Mouse (Mus musculus) kidney, embryonic 14.5 days (tissue): ENCODE measurements around the gene Lim2. TPM values are rescaled to one million over a fixed set of nuclear protein-coding genes. Genes with fewer than 3 reads are reported as not detected.
A peak's percentile ranks its signal among the peaks of the same experiment; 100 is the strongest.
"Not testable (repeated sequence)": the region's sequence is repeated elsewhere in the genome, so short reads cannot be mapped to it uniquely, and the experiment has no call there.

Experiments used
- ATAC-seq: fragments of 200-750 bp; cut with Nextera tagmentation; 2 replicates; pipeline ENCODE4 v1.8.0; 2017; ENCODE audit warnings: moderate number of reproducible peaks, mild to moderate bottlenecking, moderate TSS enrichment, moderate library complexity; ENCODE audit not compliant: low FRiP score, low TSS enrichment
- H3K27ac ChIP-seq: fragments of 300-500 bp; sonication (generic); 2 replicates; pipeline ENCODE4 v1.5.1; 2014; ENCODE audit warnings: low read depth, mild to moderate bottlenecking, low read length, moderate library complexity, mixed read lengths
- H3K27me3 ChIP-seq: fragments of 300-500 bp; sonication (generic); 2 replicates; pipeline ENCODE4 v1.6.1; 2014; ENCODE audit warnings: mild to moderate bottlenecking, low read length; ENCODE audit not compliant: control insufficient read depth, insufficient read depth
- H3K36me3 ChIP-seq: fragments of 300-500 bp; sonication (generic); 2 replicates; pipeline ENCODE4 v1.6.1; 2014; ENCODE audit warnings: low read length, mixed read lengths; ENCODE audit not compliant: control insufficient read depth, insufficient read depth
- H3K4me1 ChIP-seq: fragments of 300-500 bp; sonication (generic); 2 replicates; pipeline ENCODE4 v1.6.1; 2014; ENCODE audit warnings: low read length, mixed read lengths; ENCODE audit not compliant: control insufficient read depth, insufficient read depth
- H3K4me2 ChIP-seq: fragments of 300-500 bp; sonication (generic); replicated peaks from 2 replicates; pipeline ENCODE4 v1.6.1; 2014; ENCODE audit warnings: low read depth, mild to moderate bottlenecking, low read length
- H3K4me3 ChIP-seq: fragments of 300-500 bp; sonication (generic); 2 replicates; pipeline ENCODE4 v1.5.1; 2014; ENCODE audit warnings: mild to moderate bottlenecking, low read length
- H3K9ac ChIP-seq: fragments of 300-500 bp; sonication (generic); 2 replicates; pipeline ENCODE4 v1.6.1; 2014; ENCODE audit warnings: low read depth, mild to moderate bottlenecking, low read length, moderate library complexity
- H3K9me3 ChIP-seq: fragments of 300-500 bp; sonication (generic); 2 replicates; pipeline ENCODE4 v1.6.1; 2016; ENCODE audit warnings: low read length; ENCODE audit not compliant: control insufficient read depth
- WGBS: fragments of 180-500 bp; shearing (Covaris S2); extraction: QIAGEN DNeasy Blood & Tissue Kit; methylation state at CpG from one replicate; pipeline ENCODE4 v1.1.7; 2014; 5-methylcytosine and 5-hydroxymethylcytosine counted together
- polyA plus RNA-seq: library from polyadenylated mRNA; unstranded; fragments of >200 nt; fragmentation: Nextera tagmentation; extraction: Ambion mirVana; gene quantifications from 2 replicates; pipeline ENCODE4 v1.2.1, GENCODE M21; 2014

The Lim2 gene
- polyA plus RNA-seq = not detected in 2 replicates

DNA sequence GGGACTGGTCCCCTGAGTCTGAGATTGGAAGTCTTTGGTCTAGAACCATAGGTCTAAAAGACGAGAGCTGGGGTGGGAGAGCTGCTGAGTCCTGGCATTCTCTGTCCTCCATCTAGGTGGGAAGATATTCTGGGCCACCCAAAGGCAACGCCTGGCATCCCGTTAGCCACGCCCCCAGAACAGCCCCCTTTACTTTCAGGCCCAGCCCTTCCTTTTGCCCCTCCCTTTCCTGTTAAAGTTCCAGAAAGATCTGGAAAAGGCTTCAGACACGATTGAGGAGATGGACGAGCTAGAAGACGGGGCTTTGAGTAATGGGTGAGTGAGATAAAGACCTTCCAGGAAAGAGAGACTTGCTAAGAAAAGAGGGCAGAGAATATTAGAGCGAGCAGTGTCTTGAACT lies at the start of gene Lim2:
Gene Lim2 (plus strand): TSS at position 265 of the 400 bp plus-strand sequence.
- ATAC-seq = no peak
- Histone ChIP-seq H3K4me2 (no peak within 1 kb of the TSS), H3K27me3 (no peaks in the 10 kb centered on the region), H3K36me3 (no peaks in the 10 kb centered on the region), H3K4me1 (no peaks in the 10 kb centered on the region), H3K27ac (no peak within 1 kb of the TSS), H3K9me3 (no peaks in the 10 kb centered on the region), H3K4me3 (no peak within 1 kb of the TSS), H3K9ac (no peak within 1 kb of the TSS)
- 88% methylated on average over 8 of the region's 8 CpGs for WGBS

DNA sequence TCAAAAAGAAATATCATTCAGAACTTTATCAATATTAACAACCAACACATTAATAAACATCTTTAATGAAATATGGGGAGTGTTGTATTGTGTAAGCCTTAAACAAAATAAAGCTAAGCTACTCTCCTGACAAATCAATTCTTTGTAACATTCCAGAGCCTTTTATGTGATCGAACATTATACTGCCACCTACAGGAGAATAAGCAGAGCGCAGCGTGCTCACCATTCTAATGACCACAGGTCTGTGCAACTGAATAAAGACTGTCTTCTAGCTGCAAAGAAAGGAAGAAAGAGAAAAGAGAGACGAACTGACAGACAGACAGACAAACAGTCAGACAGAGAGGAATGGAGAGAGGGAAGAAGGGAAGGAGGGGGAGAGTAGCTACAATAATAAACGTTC lies 49.2 kb upstream of the Lim2 start:
- ATAC-seq = peak; percentile 12; the same call in 1 of the 2 replicates
- Histone ChIP-seq H3K4me2 (no peak overlapping the region), H3K4me3 (no peak overlapping the region), H3K27ac (no peak overlapping the region), H3K4me1 (no peaks in the 10 kb centered on the region), H3K36me3 (no peaks in the 10 kb centered on the region), H3K9ac (no peak overlapping the region), H3K27me3 (no peaks in the 10 kb centered on the region), H3K9me3 (no peaks in the 10 kb centered on the region)
- 18% methylated on average over 5 of the region's 5 CpGs for WGBS

DNA sequence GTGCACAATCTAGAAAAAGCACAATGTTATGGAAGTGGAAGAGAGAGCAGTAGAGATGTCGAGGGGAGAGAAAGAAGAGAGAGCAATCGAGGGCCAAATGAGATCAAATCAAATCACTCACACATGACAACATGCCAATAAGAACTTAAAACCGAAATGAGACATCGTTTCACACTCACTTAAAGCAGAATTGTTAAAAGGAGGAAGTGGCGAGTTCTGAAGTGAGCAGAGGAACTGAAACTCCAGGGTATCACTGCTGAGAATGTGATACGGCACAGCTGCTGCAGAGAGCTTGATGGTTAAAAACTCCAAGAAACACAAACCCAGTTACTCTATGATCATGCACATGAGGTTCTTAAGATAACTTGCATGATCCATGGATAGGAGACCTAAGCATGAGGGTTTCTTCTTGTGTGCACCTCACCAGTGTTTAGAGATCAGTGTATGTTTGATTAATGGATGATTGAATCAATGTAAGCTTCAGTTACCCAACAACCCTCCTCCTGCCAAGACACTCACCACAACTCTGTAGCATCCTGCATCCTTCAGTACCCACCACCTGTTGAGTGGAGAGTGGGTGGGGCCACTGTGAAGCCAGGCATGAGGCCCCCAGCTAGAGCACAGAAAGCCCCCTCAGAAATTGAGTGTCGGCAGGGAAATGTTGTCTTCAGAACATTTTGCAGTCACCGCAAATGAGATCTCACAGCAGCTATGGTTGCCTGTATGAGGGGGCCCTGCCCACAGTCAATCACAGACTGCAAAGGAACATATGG lies 34.9 kb upstream of the Lim2 start:
- Histone ChIP-seq H3K36me3 (no peaks in the 10 kb centered on the region), H3K27ac (no peak overlapping the region), H3K4me1 (no peaks in the 10 kb centered on the region), H3K9ac (no peak overlapping the region), H3K4me3 (no peak overlapping the region), H3K27me3 (no peaks in the 10 kb centered on the region), H3K9me3 (no peaks in the 10 kb centered on the region), H3K4me2 (no peak overlapping the region)
- 77% methylated on average over 8 of the region's 8 CpGs for WGBS
- no peak for ATAC-seq

DNA sequence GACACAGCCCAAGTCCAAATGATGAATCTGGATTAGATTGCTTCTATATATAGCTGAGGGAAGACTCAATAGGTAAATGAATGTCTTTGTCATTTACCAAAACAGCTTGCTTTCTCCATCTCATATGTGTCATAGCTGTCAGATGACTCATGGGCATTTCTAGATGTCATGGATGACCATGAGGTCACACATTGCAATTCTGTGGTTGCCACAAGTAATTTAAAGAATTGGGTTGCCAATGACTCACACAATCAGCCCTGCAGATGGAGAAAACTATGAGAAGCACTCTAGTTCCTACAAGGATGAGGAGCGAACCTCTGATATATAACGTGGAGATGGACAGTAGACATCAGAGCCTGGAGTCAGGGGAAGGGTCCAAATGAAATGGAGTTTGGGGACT lies 28.0 kb upstream of the Lim2 start:
- no peak for ATAC-seq
- Histone ChIP-seq H3K9ac (no peak overlapping the region), H3K27me3 (no peaks in the 10 kb centered on the region), H3K9me3 (no peaks in the 10 kb centered on the region), H3K27ac (no peak overlapping the region), H3K4me1 (no peaks in the 10 kb centered on the region), H3K4me3 (no peak overlapping the region), H3K4me2 (no peak overlapping the region), H3K36me3 (no peaks in the 10 kb centered on the region)
- WGBS = 90% methylated on average over 2 of the region's 2 CpGs

DNA sequence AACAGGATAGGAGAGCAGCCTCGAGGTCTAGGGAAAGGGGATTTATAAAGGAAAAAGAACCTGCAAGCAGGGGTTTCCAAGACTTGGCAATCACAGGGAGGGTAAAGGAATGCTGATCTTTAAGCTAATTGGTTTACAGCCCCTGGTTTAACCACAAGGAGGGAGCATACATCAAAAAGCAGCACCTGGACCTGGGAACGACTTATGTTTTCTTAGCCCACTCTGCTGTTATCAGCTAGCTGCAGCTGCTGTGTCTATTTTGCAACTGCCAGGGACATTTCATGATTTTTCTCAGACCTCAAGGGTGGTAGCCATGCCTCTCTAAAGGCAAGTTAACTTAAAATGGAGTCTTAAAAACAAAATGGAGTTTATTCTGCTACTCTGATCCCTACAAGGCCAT lies 24.8 kb upstream of the Lim2 start:
- Histone ChIP-seq H3K36me3 (no peaks in the 10 kb centered on the region), H3K9ac (no peak overlapping the region), H3K4me1 (no peaks in the 10 kb centered on the region), H3K9me3 (no peaks in the 10 kb centered on the region), H3K27me3 (no peaks in the 10 kb centered on the region), H3K4me3 (no peak overlapping the region), H3K27ac (no peak overlapping the region), H3K4me2 (no peak overlapping the region)
- ATAC-seq = no peak
- 9% methylated on average over 2 of the region's 2 CpGs for WGBS

DNA sequence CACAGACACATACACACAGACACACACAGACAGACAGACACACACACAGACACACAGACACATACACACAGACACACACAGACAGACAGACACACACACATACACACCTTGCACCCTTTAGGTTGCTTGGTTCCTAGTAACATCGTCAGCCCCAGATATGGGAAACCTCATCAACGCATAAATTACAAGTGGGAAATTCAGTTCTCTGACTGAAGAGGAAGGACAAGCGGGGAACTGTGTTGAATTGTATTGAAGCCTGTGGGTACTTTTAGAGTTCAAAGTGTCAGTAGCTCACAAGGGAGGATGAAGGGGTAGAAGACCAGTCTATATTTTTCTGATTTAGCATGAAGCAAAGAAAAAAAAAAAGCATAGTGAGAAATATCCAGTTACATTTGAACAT lies 19.9 kb upstream of the Lim2 start:
- no peak overlapping the region for H3K9ac ChIP-seq
- H3K36me3 ChIP-seq = no peaks in the 10 kb centered on the region
- H3K27me3 ChIP-seq = no peaks in the 10 kb centered on the region
- H3K9me3 ChIP-seq = no peaks in the 10 kb centered on the region
- no peak overlapping the region for H3K4me2 ChIP-seq
- no peaks in the 10 kb centered on the region; the same call in 1 of the 2 replicates for H3K4me1 ChIP-seq
- no peak overlapping the region for H3K27ac ChIP-seq
- no peak for ATAC-seq
- no peak overlapping the region for H3K4me3 ChIP-seq
- WGBS = 81% methylated on average over 3 of the region's 3 CpGs

DNA sequence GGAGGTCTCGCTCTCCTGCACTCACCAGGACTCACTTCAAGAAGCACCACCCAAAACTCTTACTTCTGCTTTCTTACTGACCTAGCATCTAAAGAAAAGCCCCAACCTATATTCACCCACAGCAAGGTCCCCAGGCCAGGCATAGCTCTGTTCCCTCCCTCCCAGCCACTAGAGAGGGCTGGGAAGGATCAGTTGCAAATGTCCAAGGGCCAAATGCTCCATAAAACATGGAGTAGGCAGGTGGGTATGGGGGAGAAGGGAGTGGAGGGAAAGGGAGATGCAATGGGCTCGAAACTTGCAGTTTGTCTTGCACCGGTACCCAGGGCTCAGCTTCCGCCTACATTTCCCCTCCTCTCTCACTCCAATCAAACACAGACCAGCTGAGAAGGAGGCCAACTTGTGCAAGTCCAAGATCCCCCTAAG lies 19.3 kb upstream of the Lim2 start, which contains the start of gene Siglecg:
Gene Siglecg (plus strand): TSS at position 74 of the 423 bp plus-strand sequence.
- Histone ChIP-seq H3K4me2 (no peak within 1 kb of the TSS), H3K27ac (no peak within 1 kb of the TSS), H3K4me1 (no peaks in the 10 kb centered on the region; the same call in 1 of the 2 replicates), H3K36me3 (no peaks in the 10 kb centered on the region), H3K4me3 (no peak within 1 kb of the TSS), H3K9ac (no peak within 1 kb of the TSS), H3K9me3 (no peaks in the 10 kb centered on the region), H3K27me3 (no peaks in the 10 kb centered on the region)
- WGBS = 46% methylated on average over 4 of the region's 4 CpGs
- peak; percentile 56; the same call in 1 of the 2 replicates for ATAC-seq

DNA sequence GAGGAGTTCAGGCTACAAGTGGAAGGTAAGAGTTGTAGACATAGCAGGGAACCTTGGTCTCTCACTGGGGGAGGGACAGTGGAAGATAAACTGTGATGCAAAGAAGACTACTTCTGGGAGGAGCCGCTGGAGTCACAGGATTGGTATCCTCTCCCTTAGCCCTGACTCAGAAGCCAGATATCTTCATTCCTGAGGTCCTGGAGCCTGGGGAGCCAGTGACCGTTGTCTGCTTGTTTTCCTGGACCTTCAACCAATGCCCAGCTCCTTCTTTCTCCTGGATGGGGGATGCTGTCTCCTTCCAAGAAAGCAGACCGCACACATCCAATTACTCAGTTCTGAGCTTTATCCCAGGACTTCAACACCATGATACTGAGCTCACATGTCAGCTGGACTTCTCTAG lies 18.4 kb upstream of the Lim2 start:
- 71% methylated on average over 3 of the region's 3 CpGs for WGBS
- Histone ChIP-seq H3K4me3 (no peak overlapping the region), H3K27me3 (no peaks in the 10 kb centered on the region), H3K4me2 (no peak overlapping the region), H3K4me1 (no peaks in the 10 kb centered on the region; the same call in 1 of the 2 replicates), H3K9ac (no peak overlapping the region), H3K36me3 (no peaks in the 10 kb centered on the region), H3K27ac (no peak overlapping the region), H3K9me3 (no peaks in the 10 kb centered on the region)
- no peak for ATAC-seq

DNA sequence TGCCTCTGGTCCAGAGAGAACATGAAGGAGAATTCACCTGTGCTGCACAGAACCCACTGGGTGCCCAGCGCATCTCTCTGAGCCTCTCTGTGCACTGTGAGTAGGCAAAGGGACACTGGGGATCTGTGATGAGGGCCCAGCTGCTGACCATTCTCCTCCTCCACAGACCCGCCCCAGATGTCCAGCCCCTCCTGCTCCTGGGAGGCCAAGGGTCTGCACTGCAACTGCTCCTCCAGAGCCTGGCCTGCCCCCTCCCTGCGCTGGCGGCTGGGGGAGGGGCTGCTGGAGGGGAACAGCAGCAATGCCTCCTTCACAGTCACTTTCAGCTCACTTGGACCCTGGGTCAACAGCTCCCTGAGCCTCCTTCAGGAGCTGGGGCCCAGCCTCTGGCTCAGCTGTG lies 15.7 kb upstream of the Lim2 start:
- not testable (repeated sequence) for H3K4me3 ChIP-seq, H3K36me3 ChIP-seq, H3K27me3 ChIP-seq, H3K4me2 ChIP-seq, H3K9me3 ChIP-seq, H3K9ac ChIP-seq, H3K4me1 ChIP-seq, H3K27ac ChIP-seq
- peak; percentile 83; the same call in 1 of the 2 replicates for ATAC-seq
- 23% methylated on average over 3 of the region's 4 CpGs for WGBS
